Mouse (Mus musculus): Measurements from ENCODE around the gene Gm6408. TPM values are rescaled to one million over a fixed set of nuclear protein-coding genes. Genes with fewer than 3 reads are reported as not detected.

Gene Gm6408
- not detected in 2 replicates for polyA plus RNA-seq (2015; fragmentation: Nextera tagmentation; extraction: Ambion mirVana)

GRCm38 (mm10) chr5:146481665-146482064, at the start of gene Gm6408:
Gene Gm6408, plus strand, starts transcription at chr5:146481965.

GRCm38 (mm10) chr5:146491063-146491462, 9.3 kb downstream of the Gm6408 start, which contains the start of gene Gm6370:
Gene Gm6370, plus strand, starts transcription at chr5:146491363.

GRCm38 (mm10) chr5:146502099-146502498, 20.3 kb downstream of the Gm6408 start, which contains the start of gene 4930449I24Rik:
Gene 4930449I24Rik, plus strand, starts transcription at chr5:146502399.

GRCm38 (mm10) chr5:146513823-146514222, 32.1 kb downstream of the Gm6408 start, which contains the start of gene Gm3402:
Gene Gm3402, plus strand, starts transcription at chr5:146514123.

GRCm38 (mm10) chr5:146525501-146525900, 43.7 kb downstream of the Gm6408 start, which contains the start of gene Gm3404:
Gene Gm3404, plus strand, starts transcription at chr5:146525801.

Other genes with a start within 250 kb of the Gm6408 start
- gene Wasf3, start 97.0 kb upstream of the Gm6408 start, polyA plus RNA-seq (2015; fragmentation: Nextera tagmentation; extraction: Ambion mirVana): 0.02 and 0.07 TPM in 2 replicates
- not detected in 2 replicates for gene Gm6370, start 9.4 kb downstream of the Gm6408 start, polyA plus RNA-seq (2015; fragmentation: Nextera tagmentation; extraction: Ambion mirVana)
- gene 4930449I24Rik, start 20.4 kb downstream of the Gm6408 start, polyA plus RNA-seq (2015; fragmentation: Nextera tagmentation; extraction: Ambion mirVana): not detected in 2 replicates
- gene Gm3402, start 32.2 kb downstream of the Gm6408 start, polyA plus RNA-seq (2015; fragmentation: Nextera tagmentation; extraction: Ambion mirVana): not detected in 2 replicates
- gene Gm3404, start 43.8 kb downstream of the Gm6408 start, polyA plus RNA-seq (2015; fragmentation: Nextera tagmentation; extraction: Ambion mirVana): not detected in 2 replicates
- gene Gm3409, start 55.7 kb downstream of the Gm6408 start, polyA plus RNA-seq (2015; fragmentation: Nextera tagmentation; extraction: Ambion mirVana): not detected in 2 replicates
- not detected in 2 replicates for gene Gm3415, start 74.2 kb downstream of the Gm6408 start, polyA plus RNA-seq (2015; fragmentation: Nextera tagmentation; extraction: Ambion mirVana)
- 0.16 TPM in 1 of 2 replicates, not detected in the other for gene Gpr12, start 103.3 kb downstream of the Gm6408 start, polyA plus RNA-seq (2015; fragmentation: Nextera tagmentation; extraction: Ambion mirVana)

Measured in spleen, postnatal 0 days (tissue).